18 mouse cellular contexts compared by ENCODE assay signal in genomic region chr1:36564101-36564500, GRCm38 (mm10). TPM values are rescaled to one million over a fixed set of nuclear protein-coding genes. Genes with fewer than 3 reads are reported as not detected.
A peak's percentile ranks its signal among the peaks of the same experiment; 100 is the strongest.
DNase-seq lines count a peak whose midpoint lies in the region; ATAC-seq lines count a peak whose summit lies in the region.
"Had no signal": no experiment of that assay in that cellular context is flagged by ENCODE, and none has a peak within 500 bp of the region (broad histone marks: within the 10 kb centered on the region; RNA-seq: fewer than 3 reads in every experiment).

No protein-coding gene starts in this region.

- H3K4me3 ChIP-seq in brown adipose tissue, adult 24 weeks (ENCODE audit: insufficient read depth, low read depth, low read length), result no peak overlapping the region
- H3K4me3 ChIP-seq: embryonic facial prominence, embryonic 15.5 days; liver, embryonic 15.5 days had no signal

- H3K4me1 ChIP-seq in brown adipose tissue, adult 24 weeks (ENCODE audit: control insufficient read depth, insufficient read depth, insufficient read length, low read length), result peaks cover 55% of the 10 kb centered on the region

- peak; percentile 61 for DNase-seq in gastrocnemius, adult 18-20 months (ENCODE audit: low spot score)
- DNase-seq in gastrocnemius, postnatal 4 days (ENCODE audit: low spot score in 2 of 2), result no peak
- DNase-seq in heart, adult 8-10 months (ENCODE audit: low spot score), result peak; percentile 74
- DNase-seq in kidney, postnatal 36 days, result peak; percentile 48 to 73
- no peak for DNase-seq in spleen, postnatal 14 days (ENCODE audit: low spot score in 2 of 2)
- DNase-seq: cerebellum, postnatal 25 days; layer of hippocampus, adult 9-11 months; left cerebral cortex, postnatal 4 days; right cerebral cortex, adult 18-20 months had no signal

- peak overlapping the region; percentile 43 for H3K27ac ChIP-seq in brown adipose tissue, adult 24 weeks (replicated peaks; ENCODE audit: low read depth, low read length)
- H3K27ac ChIP-seq: embryonic facial prominence, embryonic 15.5 days; liver, embryonic 15.5 days; macrophage had no signal

- no peak for ATAC-seq in inflammation-experienced regulatory T-cells, adult 6 months
- ATAC-seq: activated CD4-positive, CD25-positive, alpha-beta regulatory T cell, adult 4 months; CD4-positive, CD25-positive, alpha-beta regulatory T cell, adult 4 months had no signal

RNA-seq across cellular contexts. Expression of gene Sema4c, which starts 6.0 kb away (rescaled TPM):
- total RNA-seq in gastrocnemius, adult 18-20 months (2021), result 1 to 10 TPM; 4.7 to 6.8 TPM
- 10 to 100 TPM; 26.0 to 27.1 TPM for total RNA-seq in gastrocnemius, postnatal 4 days (2021)
- 4.1 and 6.7 TPM in 2 replicates for polyA plus RNA-seq in brown adipose tissue, adult 24 weeks (2012; ENCODE audit: insufficient read depth, insufficient read length, missing spikeins)
- 10 to 100 TPM; 10.8 to 13.4 (median 11.2) TPM for total RNA-seq in heart, adult 8-10 months (2022)
- polyA plus RNA-seq in inflammation-experienced regulatory T-cells, adult 6 months (2017; shearing (Covaris generic)), result under 1 TPM in 1 of 3 experiments, not detected in 2; 0.33 TPM
- total RNA-seq: neutrophil, adult 5-6 weeks had no signal

RNA-seq across cellular contexts. Expression of gene Ankrd39, which starts 16.9 kb away (rescaled TPM):
- total RNA-seq in gastrocnemius, adult 18-20 months (2021), result 1 to 10 TPM; 7.3 to 8.6 TPM
- total RNA-seq in gastrocnemius, postnatal 4 days (2021), result 10 to 100 TPM; 13.0 to 13.8 TPM
- 5.0 and 8.4 TPM in 2 replicates for polyA plus RNA-seq in brown adipose tissue, adult 24 weeks (2012; ENCODE audit: insufficient read depth, insufficient read length, missing spikeins)
- total RNA-seq in heart, adult 8-10 months (2022), result 1 to 10 TPM; 5.4 to 8.2 (median 7.1) TPM
- 10 to 100 TPM; 17.5 to 24.1 (median 23.2) TPM for polyA plus RNA-seq in inflammation-experienced regulatory T-cells, adult 6 months (2017; shearing (Covaris generic))

RNA-seq across cellular contexts. Expression of gene Gm42417, which starts 24.9 kb away (rescaled TPM):
- total RNA-seq in gastrocnemius, adult 18-20 months (2021), result 1,000 to 10,000 TPM; 1,348 to 1,458 TPM
- 10 to 100 TPM; 40.6 to 50.4 TPM for total RNA-seq in gastrocnemius, postnatal 4 days (2021)
- polyA plus RNA-seq in brown adipose tissue, adult 24 weeks (2012; ENCODE audit: insufficient read depth, insufficient read length, missing spikeins), result 4.1 and 7.8 TPM in 2 replicates
- total RNA-seq in heart, adult 8-10 months (2022), result 100 to 1,000 TPM; 132 to 332 (median 244) TPM
- 1 to 10 TPM in 1 of 3 experiments, not detected in 2; 2.4 TPM for polyA plus RNA-seq in inflammation-experienced regulatory T-cells, adult 6 months (2017; shearing (Covaris generic))
- total RNA-seq: left cerebral cortex, postnatal 4 days; neutrophil, adult 5-6 weeks had no signal
- polyA plus RNA-seq: heart, embryonic 16.5 days; liver, embryonic 15.5 days had no signal

RNA-seq across cellular contexts. Expression of gene Ankrd23, which starts 27.4 kb away (rescaled TPM):
- total RNA-seq in gastrocnemius, adult 18-20 months (2021), result 1,000 to 10,000 TPM; 3,219 to 3,282 TPM
- total RNA-seq in gastrocnemius, postnatal 4 days (2021), result 100 to 1,000 TPM; 129 to 140 TPM
- 17.9 and 25.2 TPM in 2 replicates for polyA plus RNA-seq in brown adipose tissue, adult 24 weeks (2012; ENCODE audit: insufficient read depth, insufficient read length, missing spikeins)
- total RNA-seq in heart, adult 8-10 months (2022), result 100 to 1,000 TPM; 251 to 540 (median 405) TPM
- 10 to 100 TPM; 35.1 to 58.4 (median 36.4) TPM for polyA plus RNA-seq in inflammation-experienced regulatory T-cells, adult 6 months (2017; shearing (Covaris generic))

RNA-seq across cellular contexts. Expression of gene Cnnm3, which starts 52.4 kb away (rescaled TPM):
- 10 to 100 TPM; 11.6 TPM for total RNA-seq in gastrocnemius, adult 18-20 months (2021)
- total RNA-seq in gastrocnemius, postnatal 4 days (2021), result 10 to 100 TPM; 25.3 to 26.6 TPM
- 7.2 and 7.3 TPM in 2 replicates for polyA plus RNA-seq in brown adipose tissue, adult 24 weeks (2012; ENCODE audit: insufficient read depth, insufficient read length, missing spikeins)
- 10 to 100 TPM in 3 of 4 experiments, 1 to 10 TPM in 1; 8.6 to 16.3 (median 11.7) TPM for total RNA-seq in heart, adult 8-10 months (2022)
- polyA plus RNA-seq in inflammation-experienced regulatory T-cells, adult 6 months (2017; shearing (Covaris generic)), result 1 to 10 TPM; 3.1 to 9.2 (median 6.7) TPM

Comparison
In these comparisons a context has a peak if more than half of its experiments do, and no peak if none do; other contexts are left out.
1. DNase-seq: peak in gastrocnemius, adult 18-20 months (single experiment), heart, adult 8-10 months (single experiment) and kidney, postnatal 36 days (2 of 2); none in gastrocnemius, postnatal 4 days (0 of 2) and spleen, postnatal 14 days (0 of 2).
2. RNA of gene Gm42417, which starts 24.9 kb away (total RNA-seq): 1,348 to 1,458 TPM in gastrocnemius, adult 18-20 months; 132 to 332 TPM in heart, adult 8-10 months and 40.6 to 50.4 TPM in gastrocnemius, postnatal 4 days; every median in the first group is over 4 times any median in the second.